Mouse (Mus musculus) MEL (cell line): ENCODE measurements at regions not wholly inside any gene's neighbourhood (a gene's known extent, or its start where the extent isn't known, plus 50 kb on each side); places are given as distances from the start of the nearest gene placed in this dataset.

Experiments used
- DNase-seq: peaks from one replicate; pipeline ENCODE4 v3.0.0; 2011; ENCODE audit warnings: low read depth, low spot score
- H3K27ac ChIP-seq: 2 replicates; pipeline ENCODE4 v1.5.1; 2012; ENCODE audit warnings: low read depth, mild to moderate bottlenecking, control low read depth, low read length, moderate library complexity; ENCODE audit not compliant: control insufficient read depth
- H3K27me3 ChIP-seq, 2 experiments: fragments of 150-350 bp in 1 of 2; sonication (generic) in 1 of 2; 2 replicates each; pipeline ENCODE4 v1.6.1; 2012; ENCODE audit warnings: low read length in 2 of 2, mild to moderate bottlenecking in 2 of 2, improper control_type of control experiment in 1 of 2, moderate library complexity in 1 of 2; ENCODE audit not compliant: insufficient read depth in 2 of 2, control insufficient read depth in 1 of 2
- H3K36me3 ChIP-seq, 2 experiments: 2 replicates each; pipeline ENCODE4 v1.6.1; 2012 to 2014; ENCODE audit warnings: low read length in 2 of 2, improper control_type of control experiment in 1 of 2, inconsistent platforms in 1 of 2, mild to moderate bottlenecking in 1 of 2; ENCODE audit not compliant: insufficient read depth in 2 of 2, control insufficient read depth in 1 of 2
- H3K4me1 ChIP-seq, 2 experiments: fragments of 150-350 bp in 1 of 2; sonication (generic) in 1 of 2; 2 replicates each; pipeline ENCODE4 v1.6.1; 2012; ENCODE audit warnings: low read length in 2 of 2, improper control_type of control experiment in 1 of 2, mild to moderate bottlenecking in 1 of 2; ENCODE audit not compliant: insufficient read depth in 2 of 2, control insufficient read depth in 1 of 2
- H3K4me3 ChIP-seq, 2 experiments: fragments of 150-350 bp in 1 of 2; sonication (generic) in 1 of 2; 2 replicates each; pipeline ENCODE4 v1.5.1; 2012; ENCODE audit warnings: low read depth in 2 of 2, low read length in 2 of 2, mild to moderate bottlenecking in 2 of 2, moderate library complexity in 2 of 2, control low read depth in 1 of 2, improper control_type of control experiment in 1 of 2; ENCODE audit not compliant: control insufficient read depth in 1 of 2, insufficient read depth in 1 of 2
- H3K79me2 ChIP-seq: 2 replicates; pipeline ENCODE4 v1.6.1; 2012; ENCODE audit warnings: mild to moderate bottlenecking, low read length, moderate library complexity; ENCODE audit not compliant: control insufficient read depth, poor library complexity, insufficient read depth
- H3K9ac ChIP-seq: 2 replicates; pipeline ENCODE4 v1.6.1; 2012; ENCODE audit warnings: low read depth, mild to moderate bottlenecking, control low read depth, low read length, moderate library complexity; ENCODE audit not compliant: control insufficient read depth, poor library complexity, severe bottlenecking
- H3K9me3 ChIP-seq: fragments of 150-350 bp; sonication (generic); replicated peaks from 2 replicates; pipeline ENCODE4 v1.6.1; 2012; ENCODE audit warnings: mild to moderate bottlenecking, low read length, improper control_type of control experiment, moderate library complexity; ENCODE audit not compliant: insufficient read depth
- BHLHE40 ChIP-seq: IDR thresholded peaks from 2 replicates; pipeline ENCODE4 v1.6.1; 2012; ENCODE audit warnings: low read depth, mild to moderate bottlenecking, inconsistent platforms, low read length, improper control_type of control experiment, borderline replicate concordance
- CHD2 ChIP-seq: IDR thresholded peaks from 2 replicates; pipeline ENCODE4 v1.6.1; 2011; ENCODE audit warnings: low read length, improper control_type of control experiment
- CTCF ChIP-seq, 3 experiments: IDR thresholded peaks in 2 of 3; conservative IDR thresholded peaks in 1 of 3; 2 replicates each; pipeline ENCODE4 v1.5.1; 2011 to 2012; ENCODE audit warnings: low read length in 3 of 3, low read depth in 2 of 3, mild to moderate bottlenecking in 2 of 3, improper control_type of control experiment in 1 of 3, inconsistent platforms in 1 of 3, mixed read lengths in 1 of 3, moderate library complexity in 1 of 3; ENCODE audit not compliant: control insufficient read depth in 1 of 3, insufficient read depth in 1 of 3, poor library complexity in 1 of 3, severe bottlenecking in 1 of 3
- ETS1 ChIP-seq: IDR thresholded peaks from 2 replicates; pipeline ENCODE4 v1.6.1; 2012; ENCODE audit warnings: low read depth, mild to moderate bottlenecking, inconsistent platforms, low read length, improper control_type of control experiment, moderate library complexity
- JUND ChIP-seq: IDR thresholded peaks from 2 replicates; pipeline ENCODE4 v1.6.1; 2011; ENCODE audit warnings: low read depth, mild to moderate bottlenecking, improper control_type of control experiment, low read length
- MAFK ChIP-seq: IDR thresholded peaks from 2 replicates; pipeline ENCODE4 v1.6.1; 2011; ENCODE audit warnings: low read depth, mild to moderate bottlenecking, low read length, improper control_type of control experiment, borderline replicate concordance
- MAX ChIP-seq: IDR thresholded peaks from 2 replicates; pipeline ENCODE4 v1.6.1; 2011; ENCODE audit warnings: low read length, improper control_type of control experiment
- MXI1 ChIP-seq: IDR thresholded peaks from 2 replicates; pipeline ENCODE4 v1.6.1; 2011; ENCODE audit warnings: mild to moderate bottlenecking, low read depth, low read length, improper control_type of control experiment
- MYB ChIP-seq: IDR thresholded peaks from 2 replicates; pipeline ENCODE4 v1.6.1; 2011; ENCODE audit warnings: mild to moderate bottlenecking, low read depth, low read length, improper control_type of control experiment
- NRF1 ChIP-seq: IDR thresholded peaks from 2 replicates; pipeline ENCODE4 v1.6.1; 2014; ENCODE audit warnings: low read depth, mild to moderate bottlenecking, inconsistent platforms, low read length, improper control_type of control experiment, moderate library complexity; ENCODE audit not compliant: poor library complexity, insufficient read depth, severe bottlenecking
- POLR2AphosphoS5 ChIP-seq: IDR thresholded peaks from 2 replicates; pipeline ENCODE4 v1.6.1; 2012; ENCODE audit warnings: low read depth, borderline replicate concordance, mild to moderate bottlenecking, inconsistent platforms, low read length, moderate library complexity, mixed read lengths
- SIN3A ChIP-seq: IDR thresholded peaks from 2 replicates; pipeline ENCODE4 v1.6.1; 2012; ENCODE audit warnings: low read length, improper control_type of control experiment, inconsistent platforms
- SMC3 ChIP-seq: IDR thresholded peaks from 2 replicates; pipeline ENCODE4 v1.6.1; 2011; ENCODE audit warnings: low read depth, low read length, improper control_type of control experiment
- TAL1 ChIP-seq: IDR thresholded peaks from 2 replicates; pipeline ENCODE4 v1.6.1; 2012; ENCODE audit warnings: mild to moderate bottlenecking, inconsistent platforms, low read length, moderate library complexity, mixed read lengths
- TCF12 ChIP-seq: IDR thresholded peaks from 2 replicates; pipeline ENCODE4 v1.6.1; 2014; ENCODE audit warnings: low read depth, mild to moderate bottlenecking, inconsistent platforms, low read length, improper control_type of control experiment, moderate library complexity
- UBTF ChIP-seq: IDR thresholded peaks from 2 replicates; pipeline ENCODE4 v1.6.1; 2012; ENCODE audit warnings: low read depth, mild to moderate bottlenecking, inconsistent platforms, low read length, improper control_type of control experiment, moderate library complexity, borderline replicate concordance; ENCODE audit not compliant: insufficient read depth
- USF2 ChIP-seq, 2 experiments: IDR thresholded peaks; 2 replicates each; pipeline ENCODE4 v1.6.1; 2011 to 2012; ENCODE audit warnings: improper control_type of control experiment in 2 of 2, low read length in 2 of 2, borderline replicate concordance in 1 of 2, inconsistent platforms in 1 of 2, low read depth in 1 of 2, mild to moderate bottlenecking in 1 of 2; ENCODE audit not compliant: insufficient read depth in 1 of 2
- ZC3H11A ChIP-seq: IDR thresholded peaks from 2 replicates; pipeline ENCODE4 v1.6.1; 2012; ENCODE audit warnings: low read depth, mild to moderate bottlenecking, inconsistent platforms, low read length, improper control_type of control experiment
- ZKSCAN1 ChIP-seq: IDR thresholded peaks from 2 replicates; pipeline ENCODE4 v1.6.1; 2012; ENCODE audit warnings: low read depth, mild to moderate bottlenecking, inconsistent platforms, low read length, improper control_type of control experiment, moderate library complexity
- ZMIZ1 ChIP-seq: IDR thresholded peaks from 2 replicates; pipeline ENCODE4 v1.6.1; 2012; ENCODE audit warnings: low read depth, mild to moderate bottlenecking, inconsistent platforms, low read length, improper control_type of control experiment, moderate library complexity

- Histone ChIP-seq H3K79me2 (no peaks in the 10 kb centered on the region), H3K36me3 (no peaks in the 10 kb centered on the region)
- no peak for DNase-seq
Observed at GRCm38 (mm10) chr1:12028074-12028473, 614.2 kb downstream of the A830018L16Rik start.

GRCm38 (mm10) chr1:12051931-12052482 lies 638.1 kb downstream of the A830018L16Rik start:
- no peak overlapping the region for H3K9ac ChIP-seq
- H3K36me3 ChIP-seq, result no peaks in the 10 kb centered on the region
- no peaks in the 10 kb centered on the region for H3K9me3 ChIP-seq
- no peaks in the 10 kb centered on the region for H3K27me3 ChIP-seq
- no peak overlapping the region for H3K4me3 ChIP-seq
- no peaks in the 10 kb centered on the region for H3K79me2 ChIP-seq
- TF ChIP-seq TAL1 (no peak), ZMIZ1 (no peak), JUND (no peak), MYB (no peak), POLR2AphosphoS5 (no peak), MAX (no peak), SIN3A (no peak), SMC3 (no peak), UBTF (no peak), NRF1 (no peak)
- H3K4me1 ChIP-seq, result no peaks in the 10 kb centered on the region
- H3K27ac ChIP-seq, result no peak overlapping the region
- no peak for DNase-seq

More at GRCm38 (mm10) chr1:12028074-12028473, 614.2 kb downstream of the A830018L16Rik start:
- Histone ChIP-seq H3K4me3 (no peak overlapping the region), H3K9me3 (no peaks in the 10 kb centered on the region), H3K27ac (no peak overlapping the region), H3K4me1 (no peaks in the 10 kb centered on the region), H3K27me3 (no peaks in the 10 kb centered on the region), H3K9ac (no peak overlapping the region)
- TF ChIP-seq USF2 (IDR thresholded peaks at IDR 0.05; ENCODE audit: borderline replicate concordance in 1 of 2, insufficient read depth in 1 of 2, low read depth in 1 of 2, low read length in 2 of 2), result no peak
- no peak for TF ChIP-seq ZC3H11A
- TF ChIP-seq CTCF (IDR thresholded peaks at IDR 0.05 in 2 of 3, conservative IDR thresholded peaks at IDR 0.05 in 1 of 3; ENCODE audit: control insufficient read depth in 1 of 3, insufficient read depth in 1 of 3, low read depth in 2 of 3, low read length in 3 of 3, poor library complexity in 1 of 3, severe bottlenecking in 1 of 3), result peak in 1 of 3 experiments; percentile 0; a peak in 2 of 6 replicates

- TF ChIP-seq ETS1 (no peak), ZMIZ1 (no peak), MXI1 (no peak), USF2 (IDR thresholded peaks at IDR 0.05; ENCODE audit: borderline replicate concordance in 1 of 2, insufficient read depth in 1 of 2, low read depth in 1 of 2, low read length in 2 of 2) (no peak), CHD2 (no peak), MAFK (no peak), CTCF (IDR thresholded peaks at IDR 0.05 in 2 of 3, conservative IDR thresholded peaks at IDR 0.05 in 1 of 3; ENCODE audit: control insufficient read depth in 1 of 3, insufficient read depth in 1 of 3, low read depth in 2 of 3, low read length in 3 of 3, poor library complexity in 1 of 3, severe bottlenecking in 1 of 3) (no peak), SMC3 (no peak), TCF12 (no peak), BHLHE40 (no peak), ZKSCAN1 (no peak), JUND (no peak), UBTF (no peak), MYB (no peak)
- H3K9me3 ChIP-seq, result no peaks in the 10 kb centered on the region
- no peak overlapping the region for H3K4me3 ChIP-seq
- no peak overlapping the region for H3K27ac ChIP-seq
- H3K27me3 ChIP-seq, result no peaks in the 10 kb centered on the region
- no peak overlapping the region for H3K9ac ChIP-seq
- no peaks in the 10 kb centered on the region for H3K79me2 ChIP-seq
- no peak for DNase-seq
- H3K36me3 ChIP-seq, result no peaks in the 10 kb centered on the region
- no peaks in the 10 kb centered on the region for H3K4me1 ChIP-seq
Observed at GRCm38 (mm10) chr1:12055865-12056560, 642.1 kb downstream of the A830018L16Rik start.
